Mouse (Mus musculus): Measurements from ENCODE around the gene Spata46. TPM values are rescaled to one million over a fixed set of nuclear protein-coding genes. Genes with fewer than 3 reads are reported as not detected.

The Spata46 gene
- total RNA-seq, 2 experiments from 2014 or later = not detected

DNA sequence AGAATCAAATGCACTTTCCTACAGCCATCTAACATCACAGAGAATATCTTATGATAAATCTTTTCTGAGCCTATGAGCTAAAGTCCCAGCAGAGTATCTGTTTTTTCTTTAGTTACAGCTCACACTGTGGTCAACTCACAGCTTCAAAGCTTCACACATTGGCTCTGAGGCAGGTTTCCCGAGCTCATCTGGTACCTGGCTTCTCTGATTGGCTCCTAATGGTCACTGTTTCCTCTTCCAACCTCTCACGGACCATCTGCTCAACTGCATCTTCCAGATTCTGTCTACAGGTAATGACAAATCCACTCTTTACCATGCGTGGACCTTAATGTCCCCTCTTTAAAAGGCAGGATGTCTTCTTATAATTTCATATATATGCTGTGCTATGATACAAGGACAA is 44.7 kb downstream of the Spata46 start:
- Histone ChIP-seq H3K4me3 (no peak overlapping the region), H3K27ac (no peak overlapping the region)
- TF ChIP-seq CTCF (IDR thresholded peaks at IDR 0.05) = no peak
- DNase-seq = no peak
- intact Hi-C loops (cut with DNase I) = no loop called here

DNA sequence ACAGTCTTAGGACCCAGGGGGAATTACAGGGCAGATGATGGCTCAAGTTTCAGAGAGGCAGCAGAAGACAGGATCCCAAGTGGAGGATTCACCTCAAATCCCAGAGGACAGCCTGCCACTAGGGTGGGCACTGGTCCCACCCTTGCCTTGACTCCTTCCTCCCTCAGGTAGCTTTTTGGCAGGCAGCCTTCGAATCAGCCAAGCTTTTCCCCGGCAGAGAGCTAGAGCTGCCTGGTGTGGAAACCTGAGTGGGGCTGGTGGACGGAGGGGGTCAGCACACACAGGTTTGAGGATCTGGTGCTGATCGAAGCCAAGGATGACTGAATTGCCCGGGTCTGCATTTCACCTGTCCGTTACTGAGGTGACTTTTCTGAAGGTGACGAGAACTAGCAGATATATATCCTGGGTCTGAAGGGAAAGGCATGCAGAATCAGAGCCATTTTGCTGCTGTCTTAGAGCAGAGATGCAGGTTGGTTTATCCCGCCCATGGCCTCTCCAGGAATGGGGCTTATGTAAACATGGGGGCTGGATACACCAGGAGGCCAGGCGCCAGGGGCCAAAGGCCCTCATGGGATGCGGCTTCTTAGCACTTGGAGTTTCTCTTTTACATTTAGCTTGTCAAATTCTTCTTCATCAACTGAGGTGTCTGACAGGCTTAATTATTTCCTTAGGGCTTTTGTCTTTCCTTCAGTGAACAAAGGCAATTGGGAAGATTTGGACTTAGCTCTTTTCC is 51.7 kb downstream of the Spata46 start:
- intact Hi-C loops (cut with DNase I) = no loop called here
- DNase-seq = no peak
- no peak for TF ChIP-seq CTCF (IDR thresholded peaks at IDR 0.05)
- Histone ChIP-seq H3K4me3 (no peak overlapping the region), H3K27ac (no peak overlapping the region)

Other genes starting within 250 kb of the Spata46 start
- 10 to 100 TPM; 16.4 to 22.5 TPM for gene Ddr2, start 198.0 kb upstream of the Spata46 start, total RNA-seq (2021)
- 10 to 100 TPM; 46.9 to 47.8 TPM for gene Uap1, start 133.8 kb upstream of the Spata46 start, total RNA-seq (2021)
- 10 to 100 TPM; 12.6 to 15.5 TPM for gene Uhmk1, start 93.4 kb upstream of the Spata46 start, total RNA-seq (2021)
- not detected for gene Sh2d1b2, start 76.1 kb upstream of the Spata46 start, total RNA-seq (2021)
- gene Sh2d1b1, start 31.5 kb upstream of the Spata46 start, total RNA-seq (2021) = not detected
- under 1 TPM; 0.45 to 0.51 TPM for gene Gm7694, start 2.5 kb upstream of the Spata46 start, total RNA-seq (2021)